Mouse (Mus musculus) testis, adult 2 months (tissue): ENCODE results near the gene Nek2. TPM values are rescaled to one million over a fixed set of nuclear protein-coding genes. Genes with fewer than 3 reads are reported as not detected.

Source experiments
- H3K27ac ChIP-seq: fragments of 200-500 bp; 2 replicates; pipeline ENCODE4 v1.5.1; 2012; ENCODE audit warnings: low read depth, low read length; ENCODE audit not compliant: control insufficient read depth, insufficient read depth
- H3K27me3 ChIP-seq: fragments of 200-500 bp; 2 replicates; pipeline ENCODE4 v1.6.1; 2012; ENCODE audit warnings: mild to moderate bottlenecking, low read length, moderate library complexity; ENCODE audit not compliant: control insufficient read depth, insufficient read depth
- H3K36me3 ChIP-seq: fragments of 200-500 bp; 2 replicates; pipeline ENCODE4 v1.6.1; 2012; ENCODE audit warnings: mild to moderate bottlenecking, low read length; ENCODE audit not compliant: control insufficient read depth, insufficient read depth
- H3K4me1 ChIP-seq: fragments of 200-500 bp; 2 replicates; pipeline ENCODE4 v1.6.1; 2012; ENCODE audit warnings: low read length; ENCODE audit not compliant: control insufficient read depth, insufficient read depth
- H3K4me3 ChIP-seq: fragments of 200-500 bp; 2 replicates; pipeline ENCODE4 v1.5.1; 2012; ENCODE audit warnings: low read depth, mild to moderate bottlenecking, low read length, moderate library complexity, mixed read lengths; ENCODE audit not compliant: control insufficient read depth
- CTCF ChIP-seq: fragments of 200-500 bp; IDR thresholded peaks from 2 replicates; pipeline ENCODE4 v1.5.1; 2012; ENCODE audit warnings: low read depth, mild to moderate bottlenecking, inconsistent platforms, low read length, moderate library complexity; ENCODE audit not compliant: control insufficient read depth, insufficient read depth, insufficient replicate concordance
- POLR2A ChIP-seq: fragments of 200-500 bp; IDR thresholded peaks from 2 replicates; pipeline ENCODE4 v1.6.1; 2012; ENCODE audit warnings: low read depth, mild to moderate bottlenecking, inconsistent platforms, low read length, moderate library complexity; ENCODE audit not compliant: control insufficient read depth
- polyA plus RNA-seq: library from polyadenylated mRNA; depleted of rRNA; stranded (reverse); fragments of >200 nt; gene quantifications from 2 replicates; pipeline ENCODE4 v1.2.3, GENCODE M21; 2012

Gene Nek2
- polyA plus RNA-seq, 1 experiment = 63.0 TPM

- Histone ChIP-seq H3K4me3 (no peak overlapping the region), H3K4me1 (peaks cover 4% of the 10 kb centered on the region), H3K27me3 (no peaks in the 10 kb centered on the region), H3K27ac (no peak overlapping the region), H3K36me3 (no peaks in the 10 kb centered on the region)
- TF ChIP-seq CTCF = no peak
- no peak for TF ChIP-seq POLR2A
Measured at GRCm38 (mm10) chr1:191816596-191816995, 4.6 kb upstream of the Nek2 start.

DNA sequence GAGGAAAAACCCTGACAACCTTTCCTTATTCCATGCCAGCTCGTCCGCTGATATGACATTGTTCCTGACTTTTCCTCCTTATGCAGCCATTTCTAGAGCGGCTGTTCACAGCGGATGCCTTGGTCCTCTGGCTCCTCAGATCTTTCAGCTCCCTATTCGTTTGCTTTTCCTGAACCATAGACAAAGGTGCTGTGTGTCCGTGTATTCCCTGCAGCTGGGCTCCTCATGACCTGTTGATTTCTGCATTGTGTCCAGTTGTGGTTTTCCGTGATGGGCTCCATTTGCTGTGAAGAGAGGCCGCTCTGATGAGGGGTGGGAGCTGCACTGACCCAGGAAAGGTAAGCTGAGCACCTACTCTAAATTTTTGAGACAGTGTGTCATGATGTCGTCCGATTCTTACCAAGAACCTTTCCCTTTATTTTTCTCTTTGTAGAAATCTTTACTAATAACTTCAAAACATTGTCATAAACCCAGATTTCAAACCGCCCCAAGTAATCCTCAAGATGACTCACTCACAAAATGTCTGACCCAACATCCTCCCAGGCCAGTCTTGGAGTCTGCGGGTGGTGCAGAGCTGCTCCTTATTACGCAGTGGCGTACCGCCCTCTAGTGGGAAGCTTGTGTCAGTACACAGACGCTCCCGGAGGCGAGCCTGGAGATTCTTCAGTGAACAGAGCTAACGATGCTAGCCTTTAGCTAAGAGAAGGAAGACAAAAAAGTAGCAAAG, 3.7 kb upstream of the Nek2 start:
- TF ChIP-seq POLR2A = no peak
- TF ChIP-seq CTCF = peak; percentile 96
- Histone ChIP-seq H3K4me1 (peaks cover 6% of the 10 kb centered on the region), H3K4me3 (no peak overlapping the region), H3K36me3 (peaks cover 1% of the 10 kb centered on the region; the same call in 1 of the 2 replicates), H3K27me3 (no peaks in the 10 kb centered on the region), H3K27ac (no peak overlapping the region)

DNA sequence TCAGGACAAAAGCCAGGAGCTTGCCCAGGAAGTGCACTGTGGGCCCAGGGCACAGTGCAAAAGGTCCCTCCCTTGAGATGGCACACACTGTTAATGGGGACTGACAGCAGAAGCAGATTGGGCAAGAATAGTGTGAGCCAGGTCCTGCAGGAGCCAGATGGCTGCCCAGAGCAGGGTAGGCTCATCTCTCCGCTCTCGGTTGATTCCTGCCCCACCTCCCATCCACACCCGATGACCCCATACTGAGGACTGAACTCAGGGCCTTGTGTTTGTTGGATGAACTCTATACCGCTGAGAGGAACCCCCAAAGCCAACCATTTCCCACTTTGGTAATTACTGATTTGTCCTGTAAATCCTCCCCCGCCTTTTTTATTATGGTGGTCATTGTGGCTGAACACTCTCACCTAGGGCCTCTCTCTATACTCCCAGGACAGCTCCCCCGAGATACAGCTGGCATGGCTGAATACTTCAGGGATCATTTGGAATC, 3.1 kb upstream of the Nek2 start:
- Histone ChIP-seq H3K27ac (no peak overlapping the region), H3K4me1 (peaks cover 6% of the 10 kb centered on the region), H3K4me3 (no peak overlapping the region), H3K36me3 (peaks cover 1% of the 10 kb centered on the region; the same call in 1 of the 2 replicates), H3K27me3 (no peaks in the 10 kb centered on the region)
- no peak for TF ChIP-seq POLR2A
- no peak for TF ChIP-seq CTCF

- Histone ChIP-seq H3K27me3 (no peaks in the 10 kb centered on the region), H3K36me3 (peaks cover 1% of the 10 kb centered on the region), H3K27ac (no peak overlapping the region), H3K4me1 (peaks cover 6% of the 10 kb centered on the region), H3K4me3 (no peak overlapping the region)
- TF ChIP-seq CTCF (no peak), POLR2A (no peak)
Measured at GRCm38 (mm10) chr1:191819026-191819425, 2.2 kb upstream of the Nek2 start.

DNA sequence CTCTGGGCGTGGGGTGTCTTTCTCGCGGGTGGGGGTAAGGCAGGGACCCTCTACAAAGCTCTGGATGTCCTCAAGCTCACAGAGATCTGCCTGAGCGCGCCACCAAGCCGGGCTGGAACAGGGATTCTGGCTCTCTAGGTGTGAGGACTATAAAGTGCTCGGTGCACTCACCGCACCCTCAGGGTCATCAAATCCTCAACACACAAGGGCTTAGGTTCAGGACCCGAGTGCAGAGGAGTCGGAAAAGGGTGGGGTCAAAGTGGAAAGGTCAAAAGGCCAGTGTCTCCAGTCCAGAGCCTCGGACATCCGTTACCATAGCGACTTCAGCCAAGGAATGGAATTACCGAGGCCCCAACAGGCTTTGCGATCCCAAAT, 306 bp upstream of the Nek2 start:
- TF ChIP-seq POLR2A = no peak
- Histone ChIP-seq H3K4me1 (peaks cover 6% of the 10 kb centered on the region), H3K4me3 (peak overlapping the region; percentile 87), H3K36me3 (peaks cover 8% of the 10 kb centered on the region), H3K27ac (peak overlapping the region; percentile 54), H3K27me3 (no peaks in the 10 kb centered on the region)

DNA sequence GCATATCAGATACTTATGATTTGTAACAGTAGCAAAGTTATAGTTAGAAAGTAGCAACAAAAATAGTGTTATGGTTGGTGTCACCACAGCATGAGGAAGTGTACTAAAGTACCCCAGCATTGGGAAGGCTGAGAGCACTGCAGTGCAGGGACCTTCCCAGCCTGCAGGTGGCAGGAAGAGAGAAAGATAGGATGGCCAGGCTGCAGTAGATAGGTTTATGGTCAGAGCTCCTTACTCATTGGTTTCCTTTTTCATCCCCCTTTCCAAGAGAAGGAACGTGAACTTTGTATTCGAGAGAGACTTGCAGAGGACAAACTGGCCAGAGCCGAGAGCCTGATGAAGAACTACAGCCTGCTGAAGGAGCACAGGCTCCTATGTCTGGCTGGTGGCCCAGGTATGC, 7.9 kb downstream of the Nek2 start:
- Histone ChIP-seq H3K4me3 (no peak overlapping the region), H3K27ac (no peak overlapping the region), H3K36me3 (peaks cover 12% of the 10 kb centered on the region), H3K27me3 (no peaks in the 10 kb centered on the region), H3K4me1 (no peaks in the 10 kb centered on the region; the same call in 1 of the 2 replicates)
- peak; percentile 32; the same call in 1 of the 2 replicates for TF ChIP-seq CTCF
- no peak for TF ChIP-seq POLR2A

DNA sequence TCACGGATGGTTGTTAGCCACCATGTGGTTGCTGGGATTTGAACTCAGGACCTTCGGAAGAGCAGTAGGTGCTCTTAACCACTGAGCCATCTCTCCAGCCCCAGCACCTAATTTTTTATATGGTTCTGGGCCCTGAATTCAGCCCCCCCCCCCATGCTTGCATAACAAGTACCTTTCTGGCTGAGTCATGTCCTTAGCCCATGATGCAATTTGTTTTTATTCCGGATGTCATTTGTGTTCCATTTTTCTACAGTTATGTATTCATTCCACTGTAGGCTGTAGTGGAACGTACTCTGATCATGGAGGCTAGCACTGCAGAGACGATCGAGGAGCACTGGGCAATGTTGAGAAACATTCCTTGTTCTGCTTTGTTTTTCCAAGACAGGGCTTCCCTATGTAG, 12.2 kb downstream of the Nek2 start:
- H3K36me3 ChIP-seq = no peaks in the 10 kb centered on the region; the same call in none of the 2 replicates
- H3K27ac ChIP-seq = no peak overlapping the region
- no peaks in the 10 kb centered on the region for H3K27me3 ChIP-seq
- no peaks in the 10 kb centered on the region for H3K4me1 ChIP-seq
- H3K4me3 ChIP-seq = no peak overlapping the region
- TF ChIP-seq POLR2A (no peak), CTCF (no peak)

DNA sequence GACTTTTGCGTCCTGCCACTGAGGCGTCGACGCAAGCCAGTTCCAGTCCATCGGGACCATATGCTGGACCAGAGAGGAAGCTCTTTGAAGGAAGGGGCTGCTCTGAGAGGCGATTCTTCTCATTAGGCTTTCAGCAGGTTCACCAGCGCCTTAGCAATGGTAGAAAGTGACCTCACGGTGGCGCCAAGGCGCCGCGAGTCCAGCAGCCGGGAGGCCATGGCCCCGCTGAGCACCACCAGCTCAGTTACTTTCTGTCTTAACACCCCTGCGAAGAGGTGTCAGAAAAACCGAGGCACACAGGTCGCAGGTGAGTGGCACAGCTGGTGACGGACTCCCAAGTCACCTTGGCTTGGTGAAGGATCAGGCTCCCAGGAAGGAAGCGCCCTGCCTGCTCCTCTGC, 13.6 kb downstream of the Nek2 start:
- H3K27ac ChIP-seq = no peak overlapping the region
- TF ChIP-seq POLR2A (no peak), CTCF (peak; percentile 65; the same call in 1 of the 2 replicates)
- no peaks in the 10 kb centered on the region for H3K36me3 ChIP-seq
- no peaks in the 10 kb centered on the region for H3K27me3 ChIP-seq
- H3K4me1 ChIP-seq = no peaks in the 10 kb centered on the region
- no peak overlapping the region for H3K4me3 ChIP-seq
